15 mouse cellular contexts compared by ENCODE assay signal in the genomic region with DNA sequence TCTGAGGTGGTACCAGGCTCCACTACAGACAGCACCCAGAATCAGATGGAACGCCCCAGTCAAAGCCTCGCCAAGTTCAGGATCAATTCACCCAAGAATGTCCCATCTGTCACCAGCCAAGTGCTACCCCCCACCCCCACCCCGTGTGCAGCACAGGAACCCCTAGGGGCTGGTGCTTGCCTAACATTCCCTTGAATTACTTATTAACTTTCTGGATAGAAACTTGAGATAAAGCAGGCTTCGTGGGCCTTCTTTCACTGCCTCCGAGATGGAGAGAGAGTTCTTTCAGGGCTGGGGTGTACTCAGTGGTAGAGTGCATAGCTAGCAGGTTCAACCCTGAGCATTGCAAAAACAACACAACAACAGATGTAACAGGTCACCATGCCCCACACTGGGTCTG. TPM values are rescaled to one million over a fixed set of nuclear protein-coding genes. Genes with fewer than 3 reads are reported as not detected.
"Had no signal": no experiment of that assay in that cellular context is flagged by ENCODE, and none has a peak within 500 bp of the region (broad histone marks: within the 10 kb centered on the region; RNA-seq: fewer than 3 reads in every experiment).

No protein-coding gene starts in this region.

- H3K4me1 ChIP-seq: hindbrain, embryonic 15.5 days; limb, embryonic 10.5 days; midbrain, embryonic 13.5 days had no signal

- H3K27ac ChIP-seq: hindbrain, embryonic 15.5 days; left cerebral cortex, adult 2 months; limb, embryonic 10.5 days; liver, embryonic 13.5 days; midbrain, embryonic 13.5 days had no signal

- H3K4me2 ChIP-seq: hindbrain, embryonic 15.5 days; liver, embryonic 13.5 days; midbrain, embryonic 13.5 days had no signal

- DNase-seq: liver, embryonic 13.5 days; liver, postnatal 0 days; lung, postnatal 36 days; right cerebral cortex, adult 18-20 months; right cerebral cortex, postnatal 25 days; thymus, adult 18-20 months; thymus, postnatal 36 days had no signal

- H3K4me3 ChIP-seq: hindbrain, embryonic 15.5 days; left cerebral cortex, adult 2 months; limb, embryonic 10.5 days; liver, embryonic 13.5 days; midbrain, embryonic 13.5 days had no signal

- H3K9ac ChIP-seq: hindbrain, embryonic 15.5 days; liver, embryonic 13.5 days; liver, postnatal 0 days; midbrain, embryonic 13.5 days had no signal

- H3K36me3 ChIP-seq: hindbrain, embryonic 15.5 days; limb, embryonic 10.5 days; liver, embryonic 13.5 days; midbrain, embryonic 13.5 days had no signal

- H3K9me3 ChIP-seq: hindbrain, embryonic 15.5 days; limb, embryonic 10.5 days; liver, embryonic 13.5 days; midbrain, embryonic 13.5 days had no signal

- ATAC-seq: liver, postnatal 0 days; midbrain, embryonic 13.5 days had no signal

- H3K27me3 ChIP-seq: hindbrain, embryonic 15.5 days; midbrain, embryonic 13.5 days had no signal

RNA-seq across cellular contexts. Expression of a gene that starts 23.2 kb away (rescaled TPM):
- polyA plus RNA-seq: hindbrain, embryonic 11.5 days; hindbrain, embryonic 15.5 days; limb, embryonic 10.5 days; limb, embryonic 14.5 days; small intestine, adult 2 months had no signal

RNA-seq across cellular contexts. Expression of a gene that starts 24.7 kb away (rescaled TPM):
- polyA plus RNA-seq: hindbrain, embryonic 11.5 days; hindbrain, embryonic 15.5 days; limb, embryonic 10.5 days; limb, embryonic 14.5 days; liver, embryonic 13.5 days; liver, postnatal 0 days; midbrain, embryonic 13.5 days; midbrain, postnatal 0 days; small intestine, adult 2 months had no signal
